Mouse (Mus musculus) ZHBTc4 (cell line): Measurements from ENCODE around the gene Clps.

Experiments used
- DNase-seq: peaks from one replicate; pipeline ENCODE4 v3.0.0-alpha.2; 2011; ENCODE audit warnings: low read depth, low spot score

The Clps gene

GRCm38 (mm10) chr17:28518615-28519071 lies 41.9 kb downstream of the Clps start:
- no peak for DNase-seq

DNA sequence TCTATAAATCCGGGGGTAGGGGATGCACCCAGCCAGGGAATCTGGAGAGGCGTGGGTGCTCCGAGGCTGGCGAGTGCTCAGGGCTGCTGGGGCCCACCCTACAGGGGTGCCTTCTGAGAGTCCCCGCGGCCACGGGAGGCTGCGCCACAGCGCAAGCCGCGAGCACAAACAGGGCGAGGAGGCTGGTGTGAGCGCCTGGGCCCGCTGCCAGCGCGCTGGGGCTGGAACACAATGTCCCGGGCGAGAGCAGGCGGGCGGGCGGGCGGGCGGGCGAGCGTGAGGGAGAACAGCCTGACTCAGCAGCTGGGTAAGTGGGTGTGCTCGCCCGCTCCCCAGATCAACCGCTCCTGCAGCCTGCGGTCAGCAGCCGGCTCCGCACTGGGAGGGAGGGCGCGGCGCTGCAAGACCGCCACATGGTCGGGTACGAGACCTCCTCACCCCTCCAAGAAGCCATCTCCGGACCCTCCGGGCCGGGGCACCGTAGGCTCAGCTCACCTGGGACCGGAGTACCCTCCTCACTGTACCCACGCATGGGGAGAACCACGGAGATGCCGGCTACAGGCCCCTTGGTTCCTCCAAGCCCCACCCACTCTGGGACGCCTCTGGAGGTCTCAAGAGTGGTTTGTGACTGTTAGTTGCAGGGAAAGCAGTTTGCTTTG lies 42.5 kb downstream of the Clps start:
- DNase-seq: peak; percentile 58

- DNase-seq: peak; percentile 47
Observed at GRCm38 (mm10) chr17:28517441-28517955, 43.1 kb downstream of the Clps start, which contains the start of gene Fkbp5. TSS of gene Fkbp5 (minus strand) at chr17:28517527.

DNA sequence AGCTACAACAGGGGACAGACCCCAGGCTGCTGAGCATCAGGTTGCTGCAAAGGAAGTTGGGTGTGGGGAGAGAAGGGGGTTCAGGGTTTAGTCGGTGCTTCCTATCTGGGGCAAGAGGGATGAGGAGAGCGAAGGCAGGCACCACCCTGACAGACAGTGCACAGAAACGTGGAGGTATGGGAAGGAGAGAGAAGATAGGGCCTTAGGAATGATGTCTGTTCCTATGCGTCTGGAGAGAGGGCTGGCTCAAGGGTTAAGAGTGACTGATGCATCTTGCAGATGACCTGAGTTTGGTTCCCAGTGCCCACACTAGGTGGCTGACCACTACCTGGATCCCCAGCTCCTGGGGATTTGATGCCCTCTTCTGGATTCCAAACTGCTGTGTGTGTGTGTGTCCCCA lies 43.7 kb downstream of the Clps start:
- no peak for DNase-seq

DNA sequence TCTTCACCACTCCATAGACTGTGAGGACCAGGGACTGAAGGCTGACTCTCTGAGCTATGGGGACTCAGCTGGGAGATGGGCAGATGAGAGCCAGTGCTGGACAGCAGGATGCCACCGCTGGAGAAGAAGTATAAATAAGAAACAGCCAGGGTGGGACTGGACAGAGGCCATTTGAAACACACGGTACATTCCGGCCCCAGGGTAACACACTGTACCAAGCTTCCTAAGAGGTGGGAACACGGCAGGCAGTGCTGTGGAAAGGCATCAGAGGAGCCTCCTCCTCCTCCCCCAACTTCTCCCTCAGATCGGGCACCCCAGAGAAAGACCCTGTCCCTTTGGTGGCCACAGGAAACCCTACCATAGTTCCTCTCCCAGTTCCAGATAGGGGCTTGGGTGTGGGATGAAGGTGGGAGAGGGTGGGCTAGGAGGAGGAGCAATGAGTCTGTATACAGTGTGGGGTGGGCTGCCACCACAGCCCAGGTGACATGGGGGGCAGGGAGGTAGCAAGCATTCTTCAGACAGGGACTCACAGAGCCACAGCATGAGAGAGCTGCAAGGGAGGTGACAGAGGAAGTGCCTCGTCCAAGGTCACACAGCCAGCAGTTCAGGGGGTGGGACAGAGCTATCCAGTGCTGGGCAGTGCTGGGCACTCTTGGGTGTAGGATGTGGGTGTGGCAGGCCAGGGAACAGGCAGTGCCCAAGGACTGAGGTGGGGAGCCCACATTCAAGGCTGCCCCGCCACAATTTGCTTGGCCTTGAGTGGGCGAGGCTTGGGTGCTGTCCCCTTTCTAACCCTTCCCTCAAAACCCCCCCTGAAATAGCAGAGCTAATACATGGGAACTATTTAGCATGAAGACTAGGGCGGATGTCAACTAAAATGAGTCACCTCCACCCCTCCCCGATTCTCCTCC lies 44.9 kb downstream of the Clps start:
- DNase-seq: no peak

GRCm38 (mm10) chr17:28514555-28514954 lies 46.0 kb downstream of the Clps start:
- no peak for DNase-seq

GRCm38 (mm10) chr17:28513844-28514243 lies 46.7 kb downstream of the Clps start:
- no peak for DNase-seq

GRCm38 (mm10) chr17:28513337-28513736 lies 47.2 kb downstream of the Clps start:
- no peak for DNase-seq

- DNase-seq: no peak
Observed at GRCm38 (mm10) chr17:28512696-28513095, 47.9 kb downstream of the Clps start.

GRCm38 (mm10) chr17:28511616-28512541 lies 48.7 kb downstream of the Clps start:
- no peak for DNase-seq

DNA sequence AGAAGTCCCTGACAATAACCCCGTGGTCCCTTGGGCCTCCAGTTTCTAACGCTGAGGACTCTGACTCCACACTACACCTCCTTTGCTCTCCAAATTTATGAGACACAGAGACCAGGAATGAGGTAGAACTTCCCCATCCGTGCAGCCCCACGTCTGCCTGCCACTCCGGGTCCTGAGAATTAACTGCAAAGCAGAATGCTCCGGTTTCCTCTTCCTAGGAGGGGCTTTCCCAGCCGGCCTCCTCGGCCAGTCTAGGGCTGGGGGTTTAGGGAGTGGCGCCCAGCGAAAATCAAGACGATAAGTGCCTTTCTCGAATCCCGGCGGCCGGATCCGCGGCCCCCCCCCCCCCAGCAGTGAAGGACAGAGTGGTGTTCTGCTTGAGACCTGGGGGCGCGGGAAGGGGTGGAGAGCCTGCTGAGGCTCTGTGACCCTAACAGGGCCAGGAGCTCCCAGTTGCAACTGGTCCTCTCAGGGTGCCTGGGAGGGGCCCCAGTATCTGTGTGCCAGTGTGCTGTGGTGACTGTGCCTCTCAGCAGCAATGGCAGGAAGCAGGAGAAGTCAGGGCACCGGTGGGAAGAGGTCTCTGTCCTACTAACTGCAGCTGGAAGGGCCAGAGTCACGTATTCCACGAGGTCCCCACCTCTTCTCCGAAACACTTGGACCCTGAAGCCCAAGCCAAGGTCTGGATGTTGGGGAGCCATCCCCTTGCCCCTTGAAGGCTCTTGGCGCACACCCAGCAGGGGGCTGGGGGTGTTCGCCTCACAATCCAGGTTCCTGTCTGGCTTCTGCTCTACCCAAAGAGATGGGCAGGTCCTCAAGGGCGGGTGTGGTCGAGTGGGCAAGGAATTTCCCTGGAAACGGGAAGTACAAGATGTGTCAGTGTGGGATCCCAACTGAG lies 49.9 kb downstream of the Clps start:
- no peak for DNase-seq
